Mouse (Mus musculus): ENCODE data around the gene Actr5. TPM values are rescaled to one million over a fixed set of nuclear protein-coding genes. Genes with fewer than 3 reads are reported as not detected.

The Actr5 gene
- polyA plus RNA-seq, 1 experiment from 2014 or later: 11.3 TPM

GRCm38 (mm10) chr2:158668433-158669010 is 43.8 kb downstream of the Actr5 start:
- peak overlapping the region; percentile 82 for H3K27ac ChIP-seq (ENCODE audit: low read length)
- H3K9me3 ChIP-seq (ENCODE audit: control insufficient read depth, low read length): no peaks in the 10 kb centered on the region
- ATAC-seq: peak; percentile 16; the same call in 1 of the 2 replicates
- H3K9ac ChIP-seq (replicated peaks; ENCODE audit: low read depth, low read length): peak overlapping the region; percentile 82
- 7% methylated on average over 23 of the region's 23 CpGs for WGBS
- H3K4me2 ChIP-seq (ENCODE audit: low read length): peak overlapping the region; percentile 96
- peaks cover 2% of the 10 kb centered on the region; the same call in 1 of the 2 replicates for H3K27me3 ChIP-seq (replicated peaks; ENCODE audit: control insufficient read depth, insufficient read depth, low read length)
- peak overlapping the region; percentile 73 for H3K4me3 ChIP-seq (replicated peaks; ENCODE audit: low read length)
- H3K4me1 ChIP-seq (replicated peaks; ENCODE audit: control insufficient read depth, insufficient read depth, low read length): peaks cover 36% of the 10 kb centered on the region
- H3K36me3 ChIP-seq (ENCODE audit: control insufficient read depth, insufficient read depth): no peaks in the 10 kb centered on the region

- H3K9ac ChIP-seq (replicated peaks; ENCODE audit: low read depth, low read length): no peak overlapping the region
- WGBS: 74% methylated on average over 13 of the region's 13 CpGs
- peaks cover 44% of the 10 kb centered on the region for H3K4me1 ChIP-seq (replicated peaks; ENCODE audit: control insufficient read depth, insufficient read depth, low read length)
- H3K9me3 ChIP-seq (ENCODE audit: control insufficient read depth, low read length): no peaks in the 10 kb centered on the region
- ATAC-seq: no peak
- H3K4me2 ChIP-seq (ENCODE audit: low read length): peak overlapping the region; percentile 96
- H3K4me3 ChIP-seq (replicated peaks; ENCODE audit: low read length): peak overlapping the region; percentile 73; the same call in 1 of the 2 replicates
- no peaks in the 10 kb centered on the region for H3K36me3 ChIP-seq (ENCODE audit: control insufficient read depth, insufficient read depth)
- peaks cover 2% of the 10 kb centered on the region; the same call in 1 of the 2 replicates for H3K27me3 ChIP-seq (replicated peaks; ENCODE audit: control insufficient read depth, insufficient read depth, low read length)
- H3K27ac ChIP-seq (ENCODE audit: low read length): no peak overlapping the region
These were observed 44.8 kb downstream of the Actr5 start for GRCm38 (mm10) chr2:158669199-158670195.

- Histone ChIP-seq H3K4me1 (replicated peaks; ENCODE audit: control insufficient read depth, insufficient read depth, low read length) (peaks cover 51% of the 10 kb centered on the region), H3K4me2 (ENCODE audit: low read length) (no peak overlapping the region), H3K9ac (replicated peaks; ENCODE audit: low read depth, low read length) (no peak overlapping the region)
These were observed 45.9 kb downstream of the Actr5 start for GRCm38 (mm10) chr2:158670571-158670970.

GRCm38 (mm10) chr2:158672829-158673228 is 48.1 kb downstream of the Actr5 start:
- Histone ChIP-seq H3K4me2 (ENCODE audit: low read length) (no peak overlapping the region), H3K4me3 (replicated peaks; ENCODE audit: low read length) (no peak overlapping the region), H3K4me1 (replicated peaks; ENCODE audit: control insufficient read depth, insufficient read depth, low read length) (peaks cover 49% of the 10 kb centered on the region), H3K27ac (ENCODE audit: low read length) (peak overlapping the region; percentile 2), H3K9ac (replicated peaks; ENCODE audit: low read depth, low read length) (no peak overlapping the region), H3K27me3 (replicated peaks; ENCODE audit: control insufficient read depth, insufficient read depth, low read length) (peaks cover 2% of the 10 kb centered on the region; the same call in 1 of the 2 replicates), H3K9me3 (ENCODE audit: control insufficient read depth, low read length) (no peaks in the 10 kb centered on the region), H3K36me3 (ENCODE audit: control insufficient read depth, insufficient read depth) (no peaks in the 10 kb centered on the region)
- no peak for ATAC-seq
- WGBS: 15% methylated on average over 6 of the region's 6 CpGs

More at GRCm38 (mm10) chr2:158670571-158670970, 45.9 kb downstream of the Actr5 start:
- 39% methylated on average over 10 of the region's 10 CpGs for WGBS
- Histone ChIP-seq H3K27me3 (replicated peaks; ENCODE audit: control insufficient read depth, insufficient read depth, low read length) (peaks cover 2% of the 10 kb centered on the region; the same call in 1 of the 2 replicates), H3K36me3 (ENCODE audit: control insufficient read depth, insufficient read depth) (no peaks in the 10 kb centered on the region), H3K4me3 (replicated peaks; ENCODE audit: low read length) (no peak overlapping the region), H3K9me3 (ENCODE audit: control insufficient read depth, low read length) (no peaks in the 10 kb centered on the region), H3K27ac (ENCODE audit: low read length) (no peak overlapping the region)
- no peak for ATAC-seq

- H3K36me3 ChIP-seq (ENCODE audit: control insufficient read depth, insufficient read depth): no peaks in the 10 kb centered on the region
- H3K9me3 ChIP-seq (ENCODE audit: control insufficient read depth, low read length): no peaks in the 10 kb centered on the region
- 46% methylated on average over 4 of the region's 4 CpGs for WGBS
- no peak overlapping the region for H3K4me3 ChIP-seq (replicated peaks; ENCODE audit: low read length)
- peaks cover 2% of the 10 kb centered on the region; the same call in 1 of the 2 replicates for H3K27me3 ChIP-seq (replicated peaks; ENCODE audit: control insufficient read depth, insufficient read depth, low read length)
- H3K4me1 ChIP-seq (replicated peaks; ENCODE audit: control insufficient read depth, insufficient read depth, low read length): peaks cover 44% of the 10 kb centered on the region
- no peak for ATAC-seq
- no peak overlapping the region for H3K9ac ChIP-seq (replicated peaks; ENCODE audit: low read depth, low read length)
- H3K4me2 ChIP-seq (ENCODE audit: low read length): no peak overlapping the region
- peak overlapping the region; percentile 2; the same call in 1 of the 2 replicates for H3K27ac ChIP-seq (ENCODE audit: low read length)
These were observed 48.8 kb downstream of the Actr5 start for GRCm38 (mm10) chr2:158673493-158673892.

GRCm38 (mm10) chr2:158674131-158674530 is 49.4 kb downstream of the Actr5 start:
- peaks cover 2% of the 10 kb centered on the region; the same call in 1 of the 2 replicates for H3K27me3 ChIP-seq (replicated peaks; ENCODE audit: control insufficient read depth, insufficient read depth, low read length)
- ATAC-seq: no peak
- H3K27ac ChIP-seq (ENCODE audit: low read length): no peak overlapping the region
- H3K36me3 ChIP-seq (ENCODE audit: control insufficient read depth, insufficient read depth): no peaks in the 10 kb centered on the region
- H3K4me3 ChIP-seq (replicated peaks; ENCODE audit: low read length): no peak overlapping the region
- no peak overlapping the region for H3K9ac ChIP-seq (replicated peaks; ENCODE audit: low read depth, low read length)
- 75% methylated on average over 6 of the region's 6 CpGs for WGBS
- no peaks in the 10 kb centered on the region for H3K9me3 ChIP-seq (ENCODE audit: control insufficient read depth, low read length)
- no peak overlapping the region for H3K4me2 ChIP-seq (ENCODE audit: low read length)
- peaks cover 39% of the 10 kb centered on the region for H3K4me1 ChIP-seq (replicated peaks; ENCODE audit: control insufficient read depth, insufficient read depth, low read length)

- no peak overlapping the region for H3K4me2 ChIP-seq (ENCODE audit: low read length)
- ATAC-seq: no peak
These were observed 50.1 kb downstream of the Actr5 start for GRCm38 (mm10) chr2:158674759-158675158.

GRCm38 (mm10) chr2:158675161-158675560 is 50.5 kb downstream of the Actr5 start:
- no peak overlapping the region for H3K9ac ChIP-seq (replicated peaks; ENCODE audit: low read depth, low read length)
- no peak for ATAC-seq
- H3K4me3 ChIP-seq (replicated peaks; ENCODE audit: low read length): no peak overlapping the region
- H3K36me3 ChIP-seq (ENCODE audit: control insufficient read depth, insufficient read depth): no peaks in the 10 kb centered on the region
- no peaks in the 10 kb centered on the region for H3K9me3 ChIP-seq (ENCODE audit: control insufficient read depth, low read length)
- peaks cover 32% of the 10 kb centered on the region for H3K4me1 ChIP-seq (replicated peaks; ENCODE audit: control insufficient read depth, insufficient read depth, low read length)
- no peak overlapping the region for H3K4me2 ChIP-seq (ENCODE audit: low read length)
- H3K27ac ChIP-seq (ENCODE audit: low read length): peak overlapping the region; percentile 76
- 0 out of 2 replicates have a peak, but pooled peaks cover under 1% of the 10 kb centered on the region for H3K27me3 ChIP-seq (replicated peaks; ENCODE audit: control insufficient read depth, insufficient read depth, low read length)
- 76% methylated on average over 6 of the region's 6 CpGs for WGBS

More at GRCm38 (mm10) chr2:158674759-158675158, 50.1 kb downstream of the Actr5 start:
- H3K4me3 ChIP-seq (replicated peaks; ENCODE audit: low read length): no peak overlapping the region
- H3K27me3 ChIP-seq (replicated peaks; ENCODE audit: control insufficient read depth, insufficient read depth, low read length): 0 out of 2 replicates have a peak, but pooled peaks cover 2% of the 10 kb centered on the region
- peak overlapping the region; percentile 76 for H3K27ac ChIP-seq (ENCODE audit: low read length)
- peaks cover 34% of the 10 kb centered on the region for H3K4me1 ChIP-seq (replicated peaks; ENCODE audit: control insufficient read depth, insufficient read depth, low read length)
- 85% methylated on average over 6 of the region's 7 CpGs for WGBS
- H3K36me3 ChIP-seq (ENCODE audit: control insufficient read depth, insufficient read depth): no peaks in the 10 kb centered on the region
- no peak overlapping the region for H3K9ac ChIP-seq (replicated peaks; ENCODE audit: low read depth, low read length)
- no peaks in the 10 kb centered on the region for H3K9me3 ChIP-seq (ENCODE audit: control insufficient read depth, low read length)
